Mouse (Mus musculus) heart, postnatal 0 days (tissue): ENCODE measurements around the gene Dnm3.

Experiments
- CTCF ChIP-seq: IDR thresholded peaks from 2 replicates; pipeline ENCODE4 v1.5.1; 2016; ENCODE audit warnings: antibody characterized with exemption, control low read depth, low read depth
- EP300 ChIP-seq: IDR thresholded peaks from 2 replicates; pipeline ENCODE4 v1.6.1; 2016; ENCODE audit warnings: antibody characterized with exemption, low read depth

DNA sequence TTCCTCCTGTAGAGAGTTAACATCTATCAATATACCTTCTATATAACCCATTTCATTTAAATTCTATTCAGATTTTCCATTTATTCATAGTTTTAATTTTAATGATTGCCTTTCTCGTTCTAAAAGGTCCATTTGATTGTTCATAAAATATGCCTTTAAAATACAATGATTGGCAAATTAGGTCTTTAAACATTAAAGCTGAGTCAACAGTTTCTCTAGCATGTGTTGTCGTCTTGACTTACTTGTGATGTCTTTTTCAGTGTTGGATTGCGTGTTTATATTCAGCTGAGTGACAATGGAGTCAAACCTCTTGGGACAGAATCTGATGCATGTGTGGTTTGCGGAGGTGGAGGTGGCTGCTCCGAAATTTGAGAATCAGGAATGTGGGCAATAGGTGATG lies 435.4 kb downstream of the Dnm3 start:
- TF ChIP-seq CTCF (no peak), EP300 (no peak)
